Mouse (Mus musculus): ENCODE results near the gene Abhd14a. TPM values are rescaled to one million over a fixed set of nuclear protein-coding genes. Genes with fewer than 3 reads are reported as not detected.

The Abhd14a gene
- polyA plus RNA-seq, 1 experiment from 2014 or later = 51.7 TPM

DNA sequence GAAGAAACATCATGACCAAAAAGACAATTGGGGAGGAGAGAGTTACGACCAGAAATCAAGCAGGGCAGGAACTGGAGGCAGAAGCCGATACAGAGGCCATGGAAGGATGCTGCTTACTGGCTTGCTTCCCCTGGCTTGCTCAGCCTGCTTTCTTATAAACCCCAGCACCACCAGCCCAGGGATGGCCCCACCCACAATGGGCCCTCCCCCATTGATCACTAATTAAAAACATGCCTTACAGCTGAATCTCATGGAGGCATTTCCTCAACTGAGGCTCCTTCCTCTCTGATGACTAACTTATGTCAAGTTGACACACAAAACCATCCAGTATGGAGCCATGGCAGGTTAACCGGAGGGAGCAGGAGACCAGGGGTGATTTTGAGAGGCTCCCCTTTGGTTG, 47.7 kb downstream of the Abhd14a start:
- Histone ChIP-seq H3K4me3 (no peak overlapping the region), H3K4me2 (no peak overlapping the region), H3K36me3 (no peaks in the 10 kb centered on the region), H3K27me3 (no peaks in the 10 kb centered on the region), H3K9me3 (no peaks in the 10 kb centered on the region), H3K27ac (no peak overlapping the region), H3K9ac (no peak overlapping the region), H3K4me1 (replicated peaks) (peaks cover 10% of the 10 kb centered on the region)
- 93% methylated on average over 3 of the region's 3 CpGs for WGBS
- ATAC-seq (ENCODE audit: low FRiP score) = no peak

GRCm38 (mm10) chr9:106398667-106399311, 48.7 kb downstream of the Abhd14a start:
- no peak for ATAC-seq (ENCODE audit: low FRiP score)
- no peak overlapping the region for H3K9ac ChIP-seq
- WGBS = 83% methylated on average over 9 of the region's 9 CpGs
- no peaks in the 10 kb centered on the region for H3K36me3 ChIP-seq
- H3K27me3 ChIP-seq = no peaks in the 10 kb centered on the region
- H3K4me2 ChIP-seq = no peak overlapping the region
- H3K9me3 ChIP-seq = no peaks in the 10 kb centered on the region
- H3K4me3 ChIP-seq = no peak overlapping the region
- H3K27ac ChIP-seq = no peak overlapping the region
- H3K4me1 ChIP-seq (replicated peaks) = peaks cover 16% of the 10 kb centered on the region

DNA sequence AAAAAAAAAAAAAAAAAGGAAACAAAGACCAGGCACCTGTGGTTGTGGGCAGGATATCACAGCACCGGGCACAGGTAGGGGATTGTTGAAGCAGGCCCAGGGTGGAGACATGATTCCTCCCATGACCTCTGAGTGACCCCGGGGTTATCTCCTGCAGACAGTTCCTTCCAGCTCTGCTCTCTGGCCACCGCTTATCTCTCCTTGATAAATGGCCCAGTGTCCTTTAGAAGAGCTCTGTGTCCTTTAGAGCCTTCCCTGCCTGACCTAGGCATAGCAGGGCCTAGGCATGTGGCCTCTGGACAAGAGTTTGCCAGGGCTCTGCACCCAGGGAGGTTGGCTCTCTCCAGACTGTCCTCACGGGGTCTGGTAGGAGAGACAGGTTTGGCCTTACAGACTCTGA, 49.7 kb downstream of the Abhd14a start:
- Histone ChIP-seq H3K4me1 (replicated peaks) (peaks cover 21% of the 10 kb centered on the region), H3K9ac (no peak overlapping the region), H3K9me3 (no peaks in the 10 kb centered on the region), H3K27ac (no peak overlapping the region), H3K27me3 (no peaks in the 10 kb centered on the region), H3K36me3 (no peaks in the 10 kb centered on the region), H3K4me2 (no peak overlapping the region), H3K4me3 (no peak overlapping the region)
- 72% methylated on average over 4 of the region's 4 CpGs for WGBS
- no peak for ATAC-seq (ENCODE audit: low FRiP score)

DNA sequence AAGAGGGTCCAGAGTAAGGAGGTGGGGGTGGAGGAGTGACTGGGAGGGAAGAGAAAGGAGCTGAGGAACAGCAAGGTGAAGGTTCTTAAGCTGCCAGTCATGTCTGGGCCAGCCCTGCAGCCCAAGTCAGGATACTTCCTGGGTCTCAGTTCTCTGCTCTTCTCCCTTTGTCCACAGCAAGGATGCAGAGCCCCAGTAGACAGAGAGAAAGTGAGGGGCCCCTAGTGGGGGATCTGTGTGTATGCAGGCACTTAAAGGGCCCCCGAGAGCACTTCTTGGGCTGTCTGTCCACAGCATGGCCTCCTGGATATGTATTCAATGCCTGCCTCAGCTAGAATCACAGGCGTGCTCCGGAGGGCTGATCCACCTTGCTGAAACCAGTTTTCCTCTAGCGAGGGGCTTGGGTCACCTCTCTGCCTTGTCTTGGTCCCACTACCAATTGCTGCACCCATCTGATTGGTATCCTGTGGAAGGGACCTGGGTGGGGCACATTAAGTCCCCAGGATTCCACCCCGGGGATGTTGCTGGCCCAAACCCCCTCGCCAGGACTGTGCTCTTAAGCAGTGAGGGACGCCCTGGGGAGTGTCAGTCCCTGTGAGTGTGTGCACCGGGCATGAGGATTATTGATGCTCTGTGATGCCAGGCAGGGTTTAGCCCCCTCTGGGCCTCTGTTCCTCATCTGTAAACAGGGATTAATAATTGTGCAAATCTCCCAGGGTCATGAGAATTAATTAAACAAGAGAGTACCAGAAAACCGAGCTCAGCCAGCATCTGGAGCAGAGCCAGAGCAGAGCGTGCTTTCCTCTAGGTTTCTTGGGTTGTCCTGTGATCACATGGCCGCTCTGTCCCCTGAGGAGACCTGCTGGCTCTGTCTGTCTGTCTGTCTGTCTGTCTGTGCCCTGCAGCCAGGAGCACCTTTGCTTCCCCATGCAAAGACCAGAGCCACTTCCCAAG, 52.6 kb downstream of the Abhd14a start:
- Histone ChIP-seq H3K27me3 (no peaks in the 10 kb centered on the region), H3K4me3 (no peak overlapping the region), H3K4me2 (no peak overlapping the region), H3K9me3 (no peaks in the 10 kb centered on the region), H3K36me3 (no peaks in the 10 kb centered on the region), H3K4me1 (replicated peaks) (peaks cover 34% of the 10 kb centered on the region), H3K27ac (peak overlapping the region; percentile 12; the same call in 1 of the 2 replicates), H3K9ac (peak overlapping the region; percentile 2; the same call in 1 of the 2 replicates)
- ATAC-seq (ENCODE audit: low FRiP score) = no peak
- WGBS = 39% methylated on average over 11 of the region's 11 CpGs

GRCm38 (mm10) chr9:106393548-106393947, 53.9 kb downstream of the Abhd14a start:
- 84% methylated on average over 8 of the region's 8 CpGs for WGBS

DNA sequence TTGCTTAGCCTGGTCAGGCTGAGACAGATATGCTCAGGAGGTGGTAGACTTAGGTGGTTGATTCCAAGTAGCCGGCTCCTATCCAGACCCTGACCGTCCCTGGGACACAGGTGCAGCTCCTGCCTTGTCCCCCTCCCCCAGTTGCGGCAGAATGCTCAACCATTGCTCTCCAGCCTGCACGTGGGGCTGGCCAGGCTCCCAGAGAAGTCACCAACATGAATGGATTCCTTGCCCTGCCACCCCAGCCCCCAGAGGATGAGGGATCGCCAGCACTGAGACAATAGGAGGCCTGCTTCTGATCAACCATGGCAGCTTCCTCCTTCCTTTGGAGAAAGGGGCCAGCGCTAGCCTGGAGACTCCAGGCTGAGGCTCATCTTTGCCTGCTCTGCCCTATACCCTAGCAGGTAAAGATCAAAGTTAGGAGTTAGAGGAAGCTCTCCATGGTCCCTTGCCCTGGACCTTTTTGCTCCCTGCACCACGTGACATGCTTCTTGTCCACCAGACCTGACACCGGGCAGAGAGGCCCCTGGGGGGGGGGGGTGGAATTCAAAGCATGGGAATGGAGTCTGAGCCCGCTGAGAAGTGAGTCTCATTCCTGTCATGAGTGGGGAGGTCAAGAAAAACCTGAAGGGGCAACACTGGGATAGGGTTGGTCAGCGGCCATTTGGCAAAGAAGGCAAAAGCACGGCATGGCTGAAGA, 54.5 kb downstream of the Abhd14a start:
- Histone ChIP-seq H3K9ac (no peak overlapping the region), H3K4me1 (replicated peaks) (peaks cover 34% of the 10 kb centered on the region), H3K4me3 (no peak overlapping the region), H3K27ac (no peak overlapping the region), H3K36me3 (no peaks in the 10 kb centered on the region), H3K9me3 (no peaks in the 10 kb centered on the region), H3K4me2 (no peak overlapping the region), H3K27me3 (no peaks in the 10 kb centered on the region)
- ATAC-seq (ENCODE audit: low FRiP score) = no peak
- WGBS = 66% methylated on average over 11 of the region's 11 CpGs

More at GRCm38 (mm10) chr9:106393548-106393947, 53.9 kb downstream of the Abhd14a start:
- Histone ChIP-seq H3K4me1 (replicated peaks) (peaks cover 34% of the 10 kb centered on the region), H3K36me3 (no peaks in the 10 kb centered on the region), H3K27me3 (no peaks in the 10 kb centered on the region), H3K4me2 (no peak overlapping the region), H3K4me3 (no peak overlapping the region), H3K9me3 (no peaks in the 10 kb centered on the region), H3K27ac (no peak overlapping the region), H3K9ac (no peak overlapping the region)
- no peak for ATAC-seq (ENCODE audit: low FRiP score)

Other genes starting within 250 kb of the Abhd14a start
- gene Ppm1m, start 247.9 kb downstream of the Abhd14a start, polyA plus RNA-seq (2015; fragmentation: Nextera tagmentation; extraction: Ambion mirVana) = 16.6 and 19.0 TPM in 2 replicates
- 53.5 and 53.9 TPM in 2 replicates for gene Twf2, start 244.6 kb downstream of the Abhd14a start, polyA plus RNA-seq (2015; fragmentation: Nextera tagmentation; extraction: Ambion mirVana)
- 0.04 and 0.05 TPM in 2 replicates for gene Tlr9, start 225.1 kb downstream of the Abhd14a start, polyA plus RNA-seq (2015; fragmentation: Nextera tagmentation; extraction: Ambion mirVana)
- gene Alas1, start 199.0 kb downstream of the Abhd14a start, polyA plus RNA-seq (2015; fragmentation: Nextera tagmentation; extraction: Ambion mirVana) = 93.1 and 101 TPM in 2 replicates
- 8.9 and 9.2 TPM in 2 replicates for gene Poc1a, start 166.6 kb downstream of the Abhd14a start, polyA plus RNA-seq (2015; fragmentation: Nextera tagmentation; extraction: Ambion mirVana)
- gene Dusp7, start 79.0 kb downstream of the Abhd14a start, polyA plus RNA-seq (2015; fragmentation: Nextera tagmentation; extraction: Ambion mirVana) = 9.9 and 10.3 TPM in 2 replicates
- 704 TPM in 2 replicates for gene Rpl29, start 18.2 kb downstream of the Abhd14a start, polyA plus RNA-seq (2015; fragmentation: Nextera tagmentation; extraction: Ambion mirVana)
- 25.1 and 28.6 TPM in 2 replicates for gene Acy1, start 9.4 kb downstream of the Abhd14a start, polyA plus RNA-seq (2015; fragmentation: Nextera tagmentation; extraction: Ambion mirVana)
- gene Abhd14b, start 219 bp downstream of the Abhd14a start, polyA plus RNA-seq (2015; fragmentation: Nextera tagmentation; extraction: Ambion mirVana) = 6.9 and 7.3 TPM in 2 replicates
- 248 and 259 TPM in 2 replicates for gene Pcbp4, start 5.6 kb upstream of the Abhd14a start, polyA plus RNA-seq (2015; fragmentation: Nextera tagmentation; extraction: Ambion mirVana)
- gene Gpr62, start 18.3 kb upstream of the Abhd14a start, polyA plus RNA-seq (2015; fragmentation: Nextera tagmentation; extraction: Ambion mirVana) = 0.60 and 0.68 TPM in 2 replicates
- 43.9 and 44.0 TPM in 2 replicates for gene Rrp9, start 28.3 kb upstream of the Abhd14a start, polyA plus RNA-seq (2015; fragmentation: Nextera tagmentation; extraction: Ambion mirVana)
- gene Parp3, start 29.3 kb upstream of the Abhd14a start, polyA plus RNA-seq (2015; fragmentation: Nextera tagmentation; extraction: Ambion mirVana) = 0.74 and 0.88 TPM in 2 replicates
- gene Iqcf1, start 52.3 kb upstream of the Abhd14a start, polyA plus RNA-seq (2015; fragmentation: Nextera tagmentation; extraction: Ambion mirVana) = not detected in 2 replicates
- not detected in 2 replicates for gene Iqcf5, start 66.9 kb upstream of the Abhd14a start, polyA plus RNA-seq (2015; fragmentation: Nextera tagmentation; extraction: Ambion mirVana)
- gene Iqcf3, start 114.0 kb upstream of the Abhd14a start, polyA plus RNA-seq (2015; fragmentation: Nextera tagmentation; extraction: Ambion mirVana) = not detected in 2 replicates
- not detected in 2 replicates for gene Iqcf4, start 123.3 kb upstream of the Abhd14a start, polyA plus RNA-seq (2015; fragmentation: Nextera tagmentation; extraction: Ambion mirVana)
- gene Iqcf6, start 178.9 kb upstream of the Abhd14a start, polyA plus RNA-seq (2015; fragmentation: Nextera tagmentation; extraction: Ambion mirVana) = not detected in 2 replicates
- gene Grm2, start 208.4 kb upstream of the Abhd14a start, polyA plus RNA-seq (2015; fragmentation: Nextera tagmentation; extraction: Ambion mirVana) = 3.7 and 5.3 TPM in 2 replicates
- gene Tex264, start 238.2 kb upstream of the Abhd14a start, polyA plus RNA-seq (2015; fragmentation: Nextera tagmentation; extraction: Ambion mirVana) = 49.1 and 52.7 TPM in 2 replicates

Measured in hindbrain, embryonic 13.5 days (tissue).